Mouse (Mus musculus): ENCODE measurements around the gene Dner. TPM values are rescaled to one million over a fixed set of nuclear protein-coding genes. Genes with fewer than 3 reads are reported as not detected.

Dner gene
- polyA plus RNA-seq, 1 experiment from 2014 or later, result 28.5 TPM

DNA sequence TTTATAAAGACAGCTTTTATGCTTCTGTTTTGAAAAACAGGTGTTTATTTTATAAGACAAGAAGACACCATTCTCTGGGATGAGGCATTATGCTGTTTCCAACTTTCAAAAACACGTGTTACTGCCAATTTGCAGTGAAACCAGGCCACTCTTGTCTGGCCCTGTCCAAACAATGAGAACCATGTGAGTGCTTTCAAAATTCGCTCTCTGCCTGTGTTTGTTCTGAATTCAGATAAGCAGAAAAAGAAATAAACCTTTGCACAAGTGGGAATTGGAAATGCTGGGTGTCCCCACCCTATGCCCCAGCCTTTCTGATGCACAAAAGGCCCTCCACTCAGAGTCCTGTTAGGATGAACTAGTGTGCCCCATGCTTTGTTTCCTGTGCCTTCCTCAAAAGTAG, 276.6 kb downstream of the Dner start:
- no peaks in the 10 kb centered on the region for H3K27me3 ChIP-seq (ENCODE audit: control insufficient read depth, insufficient read depth, low read length)
- H3K36me3 ChIP-seq (ENCODE audit: control insufficient read depth, insufficient read depth, low read length), result no peaks in the 10 kb centered on the region
- no peak overlapping the region for H3K9ac ChIP-seq (ENCODE audit: low read length)
- no peaks in the 10 kb centered on the region for H3K9me3 ChIP-seq (ENCODE audit: control insufficient read depth, low read length)
- no peak overlapping the region for H3K4me2 ChIP-seq (ENCODE audit: low read depth, low read length, severe bottlenecking)
- no peak for ATAC-seq (replicated peaks; ENCODE audit: low FRiP score)
- 61% methylated on average over 2 of the region's 2 CpGs for WGBS
- no peak overlapping the region for H3K4me3 ChIP-seq (ENCODE audit: low read depth, low read length)
- DNase-seq (ENCODE audit: low spot score), result no peak
- no peak overlapping the region for H3K27ac ChIP-seq (ENCODE audit: low read depth, low read length)
- peaks cover 3% of the 10 kb centered on the region; the same call in 1 of the 2 replicates for H3K4me1 ChIP-seq (replicated peaks; ENCODE audit: control insufficient read depth, insufficient read depth, low read length)

DNA sequence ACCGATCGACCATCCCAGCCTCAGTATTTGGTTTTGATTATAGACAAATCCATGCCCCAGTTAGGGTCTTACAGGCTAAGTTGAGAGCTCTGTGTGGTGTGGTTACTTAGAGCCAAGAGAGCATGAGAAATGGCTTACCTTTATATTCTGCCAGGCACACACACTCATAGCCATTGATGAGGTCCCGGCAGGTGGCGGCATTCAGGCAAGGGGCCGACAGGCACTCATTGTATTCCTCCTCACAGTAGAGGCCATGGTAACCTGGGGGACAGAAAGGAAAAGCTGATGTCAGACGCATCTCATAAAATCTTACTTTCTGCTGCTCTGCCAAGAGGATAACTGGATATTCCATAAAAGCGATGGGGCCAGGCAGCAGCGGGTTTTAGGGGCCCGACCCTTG, 277.5 kb downstream of the Dner start:
- H3K9me3 ChIP-seq (ENCODE audit: control insufficient read depth, low read length), result no peaks in the 10 kb centered on the region
- DNase-seq (ENCODE audit: low spot score) (peak; percentile 54), ATAC-seq (replicated peaks; ENCODE audit: low FRiP score) (peak; percentile 40; the same call in 1 of the 2 replicates)
- no peak overlapping the region for H3K27ac ChIP-seq (ENCODE audit: low read depth, low read length)
- no peak overlapping the region for H3K9ac ChIP-seq (ENCODE audit: low read length)
- WGBS, result 31% methylated on average over 9 of the region's 9 CpGs
- no peak overlapping the region for H3K4me3 ChIP-seq (ENCODE audit: low read depth, low read length)
- peaks cover 3% of the 10 kb centered on the region; the same call in 1 of the 2 replicates for H3K4me1 ChIP-seq (replicated peaks; ENCODE audit: control insufficient read depth, insufficient read depth, low read length)
- no peaks in the 10 kb centered on the region for H3K36me3 ChIP-seq (ENCODE audit: control insufficient read depth, insufficient read depth, low read length)
- no peak overlapping the region for H3K4me2 ChIP-seq (ENCODE audit: low read depth, low read length, severe bottlenecking)
- no peaks in the 10 kb centered on the region for H3K27me3 ChIP-seq (ENCODE audit: control insufficient read depth, insufficient read depth, low read length)

- WGBS, result 63% methylated on average over 9 of the region's 9 CpGs
- H3K27ac ChIP-seq (ENCODE audit: low read depth, low read length), result no peak overlapping the region
- no peak overlapping the region for H3K9ac ChIP-seq (ENCODE audit: low read length)
- H3K27me3 ChIP-seq (ENCODE audit: control insufficient read depth, insufficient read depth, low read length), result no peaks in the 10 kb centered on the region
- H3K4me1 ChIP-seq (replicated peaks; ENCODE audit: control insufficient read depth, insufficient read depth, low read length), result peaks cover 3% of the 10 kb centered on the region; the same call in 1 of the 2 replicates
- H3K36me3 ChIP-seq (ENCODE audit: control insufficient read depth, insufficient read depth, low read length), result no peaks in the 10 kb centered on the region
- ATAC-seq (replicated peaks; ENCODE audit: low FRiP score), result no peak
- no peak overlapping the region for H3K4me2 ChIP-seq (ENCODE audit: low read depth, low read length, severe bottlenecking)
- no peak for DNase-seq (ENCODE audit: low spot score)
- H3K4me3 ChIP-seq (ENCODE audit: low read depth, low read length), result no peak overlapping the region
- no peaks in the 10 kb centered on the region for H3K9me3 ChIP-seq (ENCODE audit: control insufficient read depth, low read length)
These were observed 278.2 kb downstream of the Dner start for GRCm38 (mm10) chr1:84417761-84418238.

- Histone ChIP-seq H3K36me3 (ENCODE audit: control insufficient read depth, insufficient read depth, low read length) (no peaks in the 10 kb centered on the region), H3K27ac (ENCODE audit: low read depth, low read length) (no peak overlapping the region), H3K9ac (ENCODE audit: low read length) (no peak overlapping the region), H3K4me1 (replicated peaks; ENCODE audit: control insufficient read depth, insufficient read depth, low read length) (peaks cover 3% of the 10 kb centered on the region; the same call in 1 of the 2 replicates), H3K9me3 (ENCODE audit: control insufficient read depth, low read length) (no peaks in the 10 kb centered on the region), H3K4me2 (ENCODE audit: low read depth, low read length, severe bottlenecking) (no peak overlapping the region), H3K27me3 (ENCODE audit: control insufficient read depth, insufficient read depth, low read length) (no peaks in the 10 kb centered on the region), H3K4me3 (ENCODE audit: low read depth, low read length) (no peak overlapping the region)
- 23% methylated on average over 6 of the region's 6 CpGs for WGBS
- DNase-seq (ENCODE audit: low spot score) (no peak), ATAC-seq (replicated peaks; ENCODE audit: low FRiP score) (peak; percentile 40; the same call in 1 of the 2 replicates)
These were observed 278.7 kb downstream of the Dner start for GRCm38 (mm10) chr1:84417276-84417675.

DNA sequence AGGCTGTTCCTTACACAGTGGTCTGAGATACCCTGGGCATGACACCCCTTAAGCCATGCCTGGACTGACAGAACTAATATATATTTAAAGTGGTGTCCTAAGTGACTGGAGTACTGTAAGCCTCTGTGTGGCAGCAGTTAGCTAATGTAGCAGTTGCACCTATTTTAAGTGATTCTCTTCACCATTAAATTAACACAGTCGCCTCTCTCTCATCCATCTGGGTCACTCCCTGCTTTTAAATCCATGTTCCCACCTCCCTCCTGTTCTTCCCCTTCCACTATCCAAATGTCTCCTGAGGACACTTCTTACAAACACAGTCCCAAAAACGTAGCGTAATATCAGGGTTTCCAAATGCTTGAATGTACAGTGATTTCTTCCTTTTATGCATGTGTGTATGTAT, 281.6 kb downstream of the Dner start:
- DNase-seq (ENCODE audit: low spot score) (no peak), ATAC-seq (replicated peaks; ENCODE audit: low FRiP score) (no peak)
- Histone ChIP-seq H3K36me3 (ENCODE audit: control insufficient read depth, insufficient read depth, low read length) (no peaks in the 10 kb centered on the region), H3K27ac (ENCODE audit: low read depth, low read length) (no peak overlapping the region), H3K9me3 (ENCODE audit: control insufficient read depth, low read length) (no peaks in the 10 kb centered on the region), H3K9ac (ENCODE audit: low read length) (no peak overlapping the region), H3K4me2 (ENCODE audit: low read depth, low read length, severe bottlenecking) (no peak overlapping the region), H3K27me3 (ENCODE audit: control insufficient read depth, insufficient read depth, low read length) (no peaks in the 10 kb centered on the region), H3K4me1 (replicated peaks; ENCODE audit: control insufficient read depth, insufficient read depth, low read length) (peaks cover 3% of the 10 kb centered on the region; the same call in 1 of the 2 replicates), H3K4me3 (ENCODE audit: low read depth, low read length) (no peak overlapping the region)
- WGBS, result 94% methylated on average over 3 of the region's 3 CpGs

DNA sequence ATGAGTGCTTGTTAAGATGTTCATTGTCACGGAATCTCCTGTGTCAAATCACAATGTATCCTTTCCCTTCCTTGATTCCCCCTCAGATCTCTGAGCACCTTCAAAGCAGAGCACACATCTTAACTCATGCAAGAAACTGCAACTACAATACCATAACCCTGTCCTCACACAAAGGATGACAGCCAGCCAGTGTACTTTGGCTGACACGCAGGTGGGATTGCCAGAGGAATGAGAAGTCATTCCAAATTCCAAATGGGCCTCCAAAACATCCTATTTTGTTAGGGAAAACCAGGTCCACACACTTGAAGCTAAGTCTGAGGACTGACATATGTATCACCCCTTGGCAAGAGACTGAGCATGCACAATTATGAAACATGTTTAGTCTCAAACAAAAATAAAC, 286.5 kb downstream of the Dner start:
- no peak overlapping the region for H3K4me2 ChIP-seq (ENCODE audit: low read depth, low read length, severe bottlenecking)
- no peaks in the 10 kb centered on the region for H3K4me1 ChIP-seq (replicated peaks; ENCODE audit: control insufficient read depth, insufficient read depth, low read length)
- no peaks in the 10 kb centered on the region for H3K27me3 ChIP-seq (ENCODE audit: control insufficient read depth, insufficient read depth, low read length)
- no peaks in the 10 kb centered on the region for H3K9me3 ChIP-seq (ENCODE audit: control insufficient read depth, low read length)
- ATAC-seq (replicated peaks; ENCODE audit: low FRiP score), result no peak
- WGBS, result 76% methylated on average over 2 of the region's 2 CpGs
- H3K4me3 ChIP-seq (ENCODE audit: low read depth, low read length), result no peak overlapping the region
- H3K36me3 ChIP-seq (ENCODE audit: control insufficient read depth, insufficient read depth, low read length), result no peaks in the 10 kb centered on the region
- DNase-seq (ENCODE audit: low spot score), result no peak
- no peak overlapping the region for H3K9ac ChIP-seq (ENCODE audit: low read length)
- H3K27ac ChIP-seq (ENCODE audit: low read depth, low read length), result no peak overlapping the region

DNA sequence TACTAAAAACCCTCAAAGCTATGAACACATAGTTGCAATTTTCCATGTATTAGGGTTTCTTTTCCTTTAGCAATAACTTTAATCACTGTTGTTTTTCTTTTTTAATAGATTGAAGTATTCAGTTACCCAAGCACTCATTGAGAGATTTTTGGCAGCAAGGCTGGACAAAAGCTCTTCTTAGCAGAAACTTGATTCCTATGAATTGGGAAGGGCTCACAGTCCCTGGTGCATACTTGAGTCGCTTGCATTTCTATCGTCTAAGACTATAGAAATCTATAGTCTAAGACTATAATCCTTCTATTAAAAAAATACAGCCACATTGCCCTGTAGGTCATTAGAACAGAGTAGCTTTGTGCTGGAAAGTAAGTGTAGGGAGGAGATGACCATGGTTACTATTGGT, 287.1 kb downstream of the Dner start:
- ATAC-seq (replicated peaks; ENCODE audit: low FRiP score) (no peak), DNase-seq (ENCODE audit: low spot score) (no peak)
- Histone ChIP-seq H3K4me3 (ENCODE audit: low read depth, low read length) (no peak overlapping the region), H3K4me1 (replicated peaks; ENCODE audit: control insufficient read depth, insufficient read depth, low read length) (no peaks in the 10 kb centered on the region), H3K27ac (ENCODE audit: low read depth, low read length) (no peak overlapping the region), H3K9me3 (ENCODE audit: control insufficient read depth, low read length) (no peaks in the 10 kb centered on the region), H3K4me2 (ENCODE audit: low read depth, low read length, severe bottlenecking) (no peak overlapping the region), H3K9ac (ENCODE audit: low read length) (no peak overlapping the region), H3K27me3 (ENCODE audit: control insufficient read depth, insufficient read depth, low read length) (no peaks in the 10 kb centered on the region), H3K36me3 (ENCODE audit: control insufficient read depth, insufficient read depth, low read length) (no peaks in the 10 kb centered on the region)
- WGBS, result 70% methylated on average over 2 of the region's 2 CpGs

GRCm38 (mm10) chr1:84406891-84407290, 289.1 kb downstream of the Dner start:
- no peaks in the 10 kb centered on the region for H3K36me3 ChIP-seq (ENCODE audit: control insufficient read depth, insufficient read depth, low read length)
- no peak for DNase-seq (ENCODE audit: low spot score)
- 86% methylated on average over 4 of the region's 4 CpGs for WGBS
- ATAC-seq (replicated peaks; ENCODE audit: low FRiP score), result no peak
- no peak overlapping the region for H3K4me3 ChIP-seq (ENCODE audit: low read depth, low read length)
- no peak overlapping the region for H3K9ac ChIP-seq (ENCODE audit: low read length)
- H3K27me3 ChIP-seq (ENCODE audit: control insufficient read depth, insufficient read depth, low read length), result no peaks in the 10 kb centered on the region
- H3K27ac ChIP-seq (ENCODE audit: low read depth, low read length), result no peak overlapping the region
- no peak overlapping the region for H3K4me2 ChIP-seq (ENCODE audit: low read depth, low read length, severe bottlenecking)
- H3K4me1 ChIP-seq (replicated peaks; ENCODE audit: control insufficient read depth, insufficient read depth, low read length), result no peaks in the 10 kb centered on the region
- H3K9me3 ChIP-seq (ENCODE audit: control insufficient read depth, low read length), result no peaks in the 10 kb centered on the region

- H3K36me3 ChIP-seq (ENCODE audit: control insufficient read depth, insufficient read depth, low read length), result no peaks in the 10 kb centered on the region
- no peak overlapping the region for H3K27ac ChIP-seq (ENCODE audit: low read depth, low read length)
- H3K4me3 ChIP-seq (ENCODE audit: low read depth, low read length), result no peak overlapping the region
- ATAC-seq (replicated peaks; ENCODE audit: low FRiP score) (no peak), DNase-seq (ENCODE audit: low spot score) (no peak)
- no peak overlapping the region for H3K4me2 ChIP-seq (ENCODE audit: low read depth, low read length, severe bottlenecking)
- H3K9me3 ChIP-seq (ENCODE audit: control insufficient read depth, low read length), result no peaks in the 10 kb centered on the region
- H3K27me3 ChIP-seq (ENCODE audit: control insufficient read depth, insufficient read depth, low read length), result no peaks in the 10 kb centered on the region
- 81% methylated on average over 5 of the region's 5 CpGs for WGBS
- H3K9ac ChIP-seq (ENCODE audit: low read length), result no peak overlapping the region
- no peaks in the 10 kb centered on the region for H3K4me1 ChIP-seq (replicated peaks; ENCODE audit: control insufficient read depth, insufficient read depth, low read length)
These were observed 290.3 kb downstream of the Dner start for GRCm38 (mm10) chr1:84405551-84406290.

All from forebrain, embryonic 11.5 days (tissue).